Mouse (Mus musculus) erythroblast, adult 5-6 weeks (primary cell): Measurements from ENCODE around the gene Spen. TPM values are rescaled to one million over a fixed set of nuclear protein-coding genes. Genes with fewer than 3 reads are reported as not detected.
A peak's percentile ranks its signal among the peaks of the same experiment; 100 is the strongest.

Experiments
- ATAC-seq: replicated peaks from 2 replicates; pipeline ENCODE4 v1.8.0; 2016; ENCODE audit warnings: moderate number of reproducible peaks, mild to moderate bottlenecking, moderate TSS enrichment, inconsistent platforms; ENCODE audit not compliant: poor library complexity, low FRiP score, severe bottlenecking
- total RNA-seq, 2 experiments: library from RNA; stranded (forward) in 1 of 2; stranded (reverse) in 1 of 2; fragments of 150-400 nt in 1 of 2; fragments of 200-764, 138-1000 nt in 1 of 2; gene quantifications; 2 replicates each; pipeline versions ENCODE4 v1.2.3 to v1.2.4; 2015 to 2017; ENCODE audit warnings: low replicate concordance in 2 of 2

Spen gene
- total RNA-seq, 2 experiments from 2014 or later: 35.6 to 60.7 TPM

DNA sequence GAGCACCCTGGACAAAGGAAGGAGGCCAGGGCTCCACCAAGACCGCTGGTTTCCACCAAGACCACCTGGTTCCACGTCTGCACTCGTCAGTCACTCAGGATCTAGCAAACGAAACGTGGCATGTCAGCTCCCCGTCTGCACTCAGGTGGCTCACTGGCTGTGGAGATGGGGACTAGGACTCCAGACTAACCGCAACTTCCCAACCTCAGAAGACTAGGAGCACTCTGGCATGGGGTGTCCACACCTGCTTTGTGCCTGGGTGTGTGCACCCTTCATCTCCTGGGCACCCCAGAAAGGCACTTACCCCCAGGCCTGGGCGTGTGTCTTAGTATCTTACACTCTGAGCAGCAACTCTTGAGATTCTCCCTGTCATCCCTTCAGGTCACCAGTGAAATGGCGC is 78.6 kb downstream of the Spen start:
- no peak for ATAC-seq

DNA sequence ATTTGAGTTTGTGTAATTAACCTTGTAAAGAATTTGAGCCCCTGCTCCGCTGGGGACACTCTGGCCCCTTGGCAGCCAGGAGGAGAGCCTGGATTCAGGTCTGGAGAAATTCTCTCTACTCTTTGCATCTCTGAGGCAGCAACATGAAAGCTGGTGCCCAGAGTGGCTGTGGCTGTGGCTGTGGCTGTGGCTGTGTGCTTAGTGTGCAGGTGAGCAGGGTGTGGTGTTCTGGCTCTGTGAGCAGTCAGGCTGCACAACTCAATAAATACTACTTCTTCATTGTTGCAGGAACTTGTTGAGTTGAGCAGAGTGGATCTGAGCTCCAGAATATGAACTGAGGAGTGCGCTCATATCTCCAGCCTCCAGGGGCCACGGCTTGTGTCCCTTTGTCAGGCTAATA is 79.5 kb downstream of the Spen start:
- ATAC-seq: no peak

DNA sequence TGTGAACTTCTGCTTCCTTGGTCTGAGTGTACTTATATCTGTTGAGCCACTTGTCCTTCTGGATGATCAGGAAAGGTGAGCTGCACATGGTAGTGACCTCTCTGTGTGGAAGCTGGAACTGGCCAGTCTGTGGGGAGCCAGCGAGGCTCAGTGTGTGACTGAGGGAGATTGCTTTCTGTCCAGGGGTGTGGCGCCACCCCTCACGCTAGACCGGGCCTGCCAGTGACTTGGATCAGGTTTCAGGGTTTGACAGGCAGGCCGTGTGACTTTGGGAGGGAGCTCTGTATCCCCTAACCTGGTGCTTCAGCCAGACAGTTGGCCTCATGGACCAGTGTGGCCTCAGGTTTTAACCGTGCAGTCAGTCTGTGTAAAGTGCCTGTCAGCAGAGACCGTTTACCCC is 80.2 kb downstream of the Spen start:
- ATAC-seq: no peak

DNA sequence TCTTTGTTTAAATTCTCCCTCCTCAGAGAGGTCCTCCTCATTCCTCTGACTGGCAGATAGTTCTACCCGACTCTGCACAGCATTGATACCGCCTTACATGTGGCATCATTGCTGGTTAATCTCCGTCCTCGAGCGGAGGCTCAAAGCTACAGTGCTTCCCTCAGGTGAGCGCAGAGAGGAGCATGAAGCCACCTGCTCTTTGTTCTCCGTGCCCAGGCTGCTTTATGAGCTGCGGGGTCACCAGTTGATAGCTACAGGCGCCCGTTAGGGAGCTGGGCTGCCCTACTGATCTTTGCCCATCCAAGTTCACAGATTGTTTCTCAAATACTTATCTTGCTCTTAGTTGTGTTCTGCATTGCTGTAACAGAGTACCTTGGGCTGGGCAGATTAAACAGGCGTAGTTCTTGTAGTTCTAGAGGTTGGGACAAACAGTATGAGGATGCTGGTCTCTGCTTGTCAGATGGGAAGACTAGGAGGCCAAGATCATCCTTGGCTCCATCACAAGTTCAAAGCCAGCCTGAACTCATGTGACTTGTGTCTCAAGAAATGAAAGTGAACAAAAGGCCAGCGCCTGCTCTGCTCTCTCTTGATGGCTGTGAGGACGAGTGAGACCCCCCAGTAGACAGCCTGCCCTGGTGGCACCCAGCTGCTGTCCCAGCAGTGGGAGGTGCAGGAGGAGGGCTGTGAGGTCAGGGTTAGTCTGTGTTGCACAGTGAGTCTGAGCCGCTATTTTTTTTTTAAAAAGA is 82.0 kb downstream of the Spen start:
- ATAC-seq: no peak

DNA sequence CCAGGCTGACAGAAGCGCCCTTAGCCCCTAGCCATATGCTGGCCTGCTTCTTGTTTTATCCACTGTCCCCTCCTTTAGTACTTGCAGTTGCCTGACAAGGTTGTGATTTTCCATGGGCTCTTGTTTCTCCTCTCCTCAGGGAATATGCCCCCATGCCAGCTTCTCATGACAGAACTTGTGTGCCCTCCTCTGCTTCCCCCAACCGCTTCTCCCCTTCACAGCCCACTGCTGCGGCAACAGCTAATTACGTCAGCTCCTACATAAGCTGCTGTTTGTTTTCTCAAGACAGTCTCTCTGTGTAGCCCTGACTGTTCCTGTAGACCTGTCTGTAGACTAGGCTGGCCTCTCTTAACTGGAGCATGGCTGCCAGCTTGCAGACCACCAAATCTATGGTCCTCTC is 82.9 kb downstream of the Spen start:
- ATAC-seq: no peak

DNA sequence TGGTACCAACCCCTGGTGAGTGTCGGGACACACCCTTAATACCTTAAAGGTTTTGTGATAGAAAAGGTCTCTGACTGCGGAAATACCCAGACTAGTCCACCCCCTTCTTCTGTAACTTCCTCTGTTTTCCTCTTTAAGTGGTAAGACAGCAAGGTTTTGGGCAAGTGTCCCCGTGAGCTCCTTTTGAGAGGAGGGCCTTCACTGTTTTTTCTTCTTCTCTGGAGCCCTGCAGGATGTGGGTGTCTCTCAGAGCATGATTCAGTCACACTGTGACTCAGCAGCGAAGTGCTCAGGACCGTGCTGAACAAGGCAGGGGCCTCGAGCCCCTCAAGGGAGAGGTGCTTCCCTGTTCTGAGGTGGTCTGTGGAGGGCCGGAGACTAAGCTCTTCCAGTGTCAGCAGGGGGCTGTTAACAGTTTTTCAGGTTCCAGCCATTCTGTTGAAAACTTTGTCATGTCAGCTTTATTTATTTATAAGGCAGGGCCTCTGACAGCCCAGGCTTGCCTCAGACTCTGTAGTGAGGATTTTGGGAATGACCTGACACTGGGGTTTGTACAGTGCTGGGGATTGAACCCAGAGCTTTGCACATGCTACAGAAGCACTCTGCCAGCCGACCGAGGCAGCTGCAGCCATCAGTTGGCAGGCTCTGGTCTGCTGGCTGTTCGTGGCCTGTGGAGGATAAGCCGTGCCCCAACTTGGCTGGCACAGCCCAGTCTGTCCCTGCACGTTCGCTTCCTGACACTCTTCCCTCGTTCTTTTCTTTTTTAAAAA is 83.6 kb downstream of the Spen start:
- no peak for ATAC-seq

DNA sequence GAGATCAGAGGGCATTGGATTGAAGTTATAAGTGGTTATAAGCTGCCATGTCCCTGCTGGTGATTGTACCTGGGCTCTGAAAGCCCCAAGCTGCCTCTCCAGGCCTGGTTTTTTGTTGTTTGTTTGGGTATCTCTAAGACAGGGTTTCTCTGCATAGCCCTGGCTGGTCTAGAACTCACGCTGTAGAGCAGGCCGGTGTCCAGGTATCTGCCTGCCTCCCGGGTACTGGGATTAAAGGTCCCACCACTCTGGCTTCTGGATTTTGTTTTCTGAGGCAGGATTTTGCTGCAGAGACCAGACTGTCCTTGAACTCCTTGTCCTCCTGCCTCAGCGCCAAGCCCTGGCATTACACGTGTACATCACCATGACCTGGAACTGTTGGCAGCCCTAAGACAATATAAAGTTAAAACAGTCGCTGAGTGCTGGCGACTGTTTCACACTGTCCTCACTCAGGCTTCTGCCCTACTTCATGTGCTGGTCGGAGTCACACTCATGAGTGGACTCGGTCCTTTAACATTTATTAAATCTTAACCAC is 86.4 kb downstream of the Spen start:
- no peak for ATAC-seq

DNA sequence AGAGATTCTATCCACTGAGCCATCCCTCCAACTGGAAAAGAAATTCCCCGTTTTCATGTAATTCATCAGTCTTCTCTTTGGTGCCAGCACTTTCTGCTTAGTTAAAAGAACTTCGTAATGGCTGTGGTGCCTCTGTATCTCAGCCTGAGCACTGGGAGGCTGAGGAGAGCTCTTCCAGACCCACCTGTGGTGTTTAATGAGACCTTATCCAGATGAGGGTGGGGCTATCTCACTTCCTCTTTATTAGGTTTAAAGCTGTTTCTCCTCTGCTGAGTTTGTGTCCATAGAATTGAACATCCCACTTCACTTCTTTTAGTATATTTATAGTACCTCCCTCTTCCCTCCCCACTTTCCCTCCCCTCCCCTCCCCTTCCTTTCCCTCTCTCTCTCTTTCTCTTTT is 87.1 kb downstream of the Spen start:
- ATAC-seq: no peak

DNA sequence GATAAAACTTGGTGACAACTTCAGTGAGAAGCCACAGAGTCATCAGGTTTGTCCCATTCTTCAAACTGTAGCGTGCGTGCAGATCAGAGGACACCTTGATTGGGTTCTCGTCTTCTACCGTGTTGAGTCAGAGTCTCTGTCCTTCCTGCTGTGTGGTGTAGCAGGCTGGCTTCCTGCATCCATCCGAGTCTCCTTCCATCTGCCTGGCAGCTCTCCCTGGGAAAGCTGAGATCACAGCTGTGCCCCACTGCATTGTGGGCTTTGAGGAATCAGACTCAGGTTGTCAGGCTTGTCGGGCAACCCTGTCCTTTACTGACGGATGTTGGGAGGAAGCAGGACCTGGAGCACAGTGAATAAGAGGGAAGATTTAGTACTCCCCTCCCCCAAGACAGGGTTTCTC is 92.2 kb downstream of the Spen start:
- no peak for ATAC-seq

DNA sequence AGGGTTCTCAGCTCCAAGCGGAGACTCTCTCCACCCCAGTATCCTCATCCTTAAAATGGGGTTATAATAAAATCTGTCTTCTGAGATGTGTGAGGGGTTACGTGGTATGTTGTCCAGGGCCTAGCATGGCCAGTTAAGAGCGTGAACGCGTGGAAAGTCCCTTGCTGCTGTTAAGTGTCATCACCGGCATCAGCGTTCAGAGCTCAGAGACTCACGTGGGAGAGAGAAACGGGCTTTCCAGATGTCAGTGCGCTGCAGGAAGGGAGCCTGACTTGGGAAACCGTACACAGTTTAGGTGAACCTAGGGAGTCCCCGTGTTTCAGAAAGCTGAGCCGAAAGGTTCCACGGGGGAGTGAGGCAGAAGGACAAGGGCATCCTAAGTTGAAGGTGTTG is 93.1 kb downstream of the Spen start:
- no peak for ATAC-seq

DNA sequence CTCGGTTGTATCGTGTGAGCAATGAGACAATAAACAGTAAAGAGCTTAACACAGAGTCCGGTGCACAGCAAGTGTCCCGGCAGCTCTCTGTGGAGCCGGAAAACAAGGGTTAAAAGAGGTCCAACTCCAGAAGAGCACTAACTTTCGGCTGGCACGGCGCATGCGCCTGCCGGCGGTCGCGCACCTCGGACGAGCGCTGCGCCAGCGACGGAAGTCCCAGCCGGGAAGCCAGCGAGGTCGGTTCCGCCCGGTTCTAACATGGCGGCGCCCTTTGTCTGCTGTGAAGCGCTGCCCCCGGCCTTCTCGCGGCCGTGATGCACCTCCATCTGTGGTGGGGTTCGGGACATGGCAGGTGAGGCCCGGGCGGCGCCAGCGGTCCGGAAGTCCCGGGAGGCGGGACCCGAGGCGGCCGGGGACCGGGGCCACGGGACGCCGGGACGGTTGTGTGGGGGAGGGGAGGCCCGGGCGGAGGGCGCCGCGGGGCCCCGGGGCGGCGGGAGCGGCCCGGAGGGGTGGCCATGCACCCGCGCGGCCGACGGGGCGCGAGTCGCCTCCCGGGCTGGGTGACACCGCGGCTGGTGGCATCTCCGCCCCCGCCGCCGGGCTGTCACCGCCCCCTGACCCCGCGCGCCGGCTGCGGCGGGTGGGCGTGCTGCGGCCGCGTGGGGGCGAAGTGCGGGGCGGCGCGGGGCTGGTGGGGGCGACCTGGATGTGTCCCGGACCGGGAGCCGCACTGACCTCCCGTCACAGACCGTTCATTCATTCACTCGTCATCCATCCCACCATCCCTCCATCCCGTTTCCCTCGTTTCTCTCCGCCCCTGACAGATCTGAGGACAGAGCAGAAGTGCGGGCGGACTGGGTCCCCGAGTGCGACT is 93.7 kb downstream of the Spen start, which contains the start of gene Zbtb17:
Zbtb17 (plus strand) TSS at position 204 of the 877 bp plus-strand sequence.
- ATAC-seq: peak; percentile 94

DNA sequence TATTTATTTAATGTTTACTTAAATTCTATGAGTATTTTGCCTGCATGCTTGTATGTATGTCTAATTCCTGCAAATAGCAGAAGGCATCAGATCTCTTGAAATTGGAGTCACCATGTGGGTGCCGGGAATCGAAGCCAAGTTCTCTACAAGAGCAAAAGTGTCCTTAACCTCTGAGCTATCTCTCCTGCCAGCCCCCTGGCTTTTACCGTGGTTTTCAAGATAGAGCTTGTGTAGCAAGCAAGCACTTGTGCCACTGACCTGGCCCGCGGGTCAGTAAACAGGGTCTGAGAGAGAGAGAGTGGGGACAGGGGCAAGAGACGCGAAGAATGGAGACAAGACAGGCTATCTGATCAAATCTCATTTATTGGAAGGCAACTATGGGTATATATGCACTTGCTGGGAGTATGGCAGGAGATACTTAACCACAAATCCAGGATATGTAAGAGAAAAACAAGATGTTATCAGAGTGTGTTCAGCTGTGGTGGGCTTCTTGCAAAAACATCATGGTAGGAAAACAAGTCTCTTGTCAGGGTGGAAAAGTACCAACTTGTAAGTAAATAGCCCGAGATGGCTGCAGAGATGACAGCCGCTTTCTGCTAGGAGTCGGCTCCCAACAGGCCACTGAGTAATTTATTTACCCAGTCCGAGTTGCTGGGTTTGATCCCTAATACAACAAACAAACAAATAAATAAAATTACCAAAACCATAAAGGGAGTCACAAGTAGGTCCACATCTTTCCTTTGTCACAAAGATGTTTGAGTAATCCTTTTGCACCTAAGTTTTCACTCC is 94.6 kb downstream of the Spen start:
- no peak for ATAC-seq

DNA sequence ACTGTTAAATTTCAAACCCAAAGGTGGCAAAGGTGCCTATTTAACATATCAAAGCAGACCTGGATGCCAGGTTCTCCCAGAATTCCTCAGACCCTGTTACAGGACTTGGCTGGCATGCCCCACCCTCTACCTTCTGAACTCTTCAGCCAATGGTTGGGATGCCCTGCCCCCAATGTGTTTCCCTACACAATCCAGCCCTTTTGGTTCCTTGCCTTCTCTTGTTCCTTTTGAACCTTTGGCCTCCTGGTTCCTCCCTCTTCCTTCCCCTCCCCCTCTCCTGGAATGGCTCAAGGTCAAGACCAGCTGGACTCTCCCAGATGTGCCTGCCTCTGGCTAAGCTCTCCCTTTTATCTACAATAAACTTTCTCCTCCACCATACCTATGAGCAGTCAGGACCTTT is 97.5 kb downstream of the Spen start:
- ATAC-seq: no peak

DNA sequence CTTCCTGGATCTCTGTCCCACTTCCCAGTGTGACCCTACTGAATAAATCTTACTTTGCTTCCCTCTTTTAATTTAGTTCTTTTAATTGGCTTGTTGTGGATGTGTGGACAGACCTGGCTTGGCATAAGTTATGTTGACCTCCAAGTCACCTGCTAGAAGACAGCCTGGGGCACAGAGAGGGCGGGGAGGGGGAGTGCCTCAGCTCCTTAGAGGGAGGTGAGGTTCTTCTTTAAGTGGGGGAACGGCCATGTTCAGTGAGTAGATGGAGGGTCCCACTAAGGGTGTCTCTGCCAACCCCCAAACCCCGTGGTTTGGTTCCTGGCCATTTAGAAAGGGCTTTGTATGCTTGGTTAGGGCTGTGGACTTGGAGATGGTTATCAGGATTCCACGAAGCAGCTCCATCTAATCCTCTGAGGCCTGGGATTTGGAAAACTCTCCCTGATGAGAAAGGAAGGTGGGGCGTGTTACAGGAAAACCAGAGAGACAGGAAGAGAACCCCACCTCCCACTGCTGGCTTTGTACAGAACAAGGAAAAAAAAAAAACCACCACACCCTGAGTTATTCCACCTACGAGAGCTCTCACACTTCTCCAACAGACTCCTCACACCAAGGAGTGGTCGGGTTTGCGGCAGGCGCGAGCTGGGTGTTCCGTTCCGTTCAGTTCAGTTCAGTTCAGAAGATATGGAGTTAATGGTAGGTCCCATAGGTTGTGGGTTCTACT is 99.2 kb downstream of the Spen start:
- ATAC-seq: no peak

DNA sequence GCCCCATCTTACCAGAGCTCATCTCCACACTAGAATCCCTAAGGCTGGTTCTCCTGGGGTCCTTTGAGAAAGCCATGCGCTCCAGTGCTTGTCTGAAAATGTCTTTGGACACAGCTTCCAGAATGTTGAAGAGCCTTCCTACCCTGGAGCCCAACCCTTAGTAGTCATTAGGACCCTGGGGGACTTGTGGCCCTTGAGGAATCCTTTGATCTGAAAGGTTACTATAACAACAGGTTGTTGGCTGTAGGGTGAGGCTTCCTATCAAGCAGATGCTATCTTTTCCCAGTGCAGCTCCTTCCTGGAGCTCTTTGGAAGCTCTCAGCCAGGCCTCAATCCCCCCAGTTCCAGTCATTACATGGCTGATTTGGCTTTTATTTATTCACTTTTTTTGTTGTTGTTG is 102.4 kb downstream of the Spen start, which contains the start of gene Srarp:
Srarp (minus strand) TSS at position 132 of the 400 bp plus-strand sequence.
- no peak for ATAC-seq

DNA sequence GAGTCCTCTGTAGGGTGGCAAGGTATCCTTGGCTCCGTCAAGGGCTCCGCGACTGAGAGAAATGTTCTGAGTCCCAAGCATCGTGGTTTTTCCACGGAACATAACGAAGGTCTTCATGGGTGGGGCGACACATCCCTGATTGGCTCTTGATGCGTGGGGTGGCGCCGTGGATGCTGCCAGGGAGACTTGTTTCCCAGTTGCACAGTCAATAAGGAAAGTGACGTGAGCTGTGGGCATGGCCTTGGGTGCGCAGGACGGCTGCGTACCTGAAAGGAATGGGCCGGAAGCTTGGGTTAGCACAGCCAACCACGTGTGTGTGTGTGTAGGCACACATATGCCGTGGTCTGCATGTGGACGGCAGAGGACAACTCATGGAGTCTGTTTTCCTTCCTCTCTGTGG is 105.2 kb downstream of the Spen start:
- ATAC-seq: no peak

DNA sequence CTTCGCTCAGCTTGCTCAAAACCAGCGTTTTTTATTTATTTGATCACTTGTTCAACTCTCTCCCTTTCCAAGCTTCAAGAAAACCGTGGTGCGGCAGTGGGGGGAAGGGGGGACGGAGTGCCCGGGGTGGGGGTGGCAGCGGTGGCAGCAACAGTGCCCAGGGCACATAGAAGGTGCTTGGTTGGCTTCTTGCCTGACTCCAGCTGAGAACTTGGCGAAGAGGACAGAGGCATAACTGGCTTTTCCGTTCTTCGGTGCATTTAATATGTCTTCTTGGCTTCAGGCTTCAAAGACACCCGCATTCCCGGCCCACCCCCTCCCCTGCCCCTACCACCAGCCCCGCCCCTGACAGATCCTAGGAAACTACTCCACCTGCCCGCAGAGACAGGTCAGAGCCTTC is 105.7 kb downstream of the Spen start:
- ATAC-seq: no peak

DNA sequence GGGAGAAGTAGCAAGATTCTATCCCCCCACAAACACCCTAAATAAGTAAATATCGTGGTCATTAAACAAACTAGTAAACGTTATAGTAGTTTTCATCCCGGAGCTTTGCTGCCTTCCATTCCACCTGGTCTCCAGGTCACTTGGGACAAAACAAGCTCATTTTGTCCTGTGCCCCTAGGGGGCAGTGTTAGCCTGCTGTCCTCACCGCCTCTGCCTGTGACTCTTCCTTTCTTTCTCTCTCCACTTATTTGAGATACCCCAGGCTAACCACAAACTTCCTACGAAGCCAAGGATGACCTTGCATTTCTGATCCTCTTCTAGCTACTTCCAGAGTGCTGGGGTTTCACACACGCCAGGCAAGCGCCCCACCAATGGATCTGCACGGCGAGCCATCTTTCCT is 107.4 kb downstream of the Spen start:
- peak; percentile 76 for ATAC-seq

DNA sequence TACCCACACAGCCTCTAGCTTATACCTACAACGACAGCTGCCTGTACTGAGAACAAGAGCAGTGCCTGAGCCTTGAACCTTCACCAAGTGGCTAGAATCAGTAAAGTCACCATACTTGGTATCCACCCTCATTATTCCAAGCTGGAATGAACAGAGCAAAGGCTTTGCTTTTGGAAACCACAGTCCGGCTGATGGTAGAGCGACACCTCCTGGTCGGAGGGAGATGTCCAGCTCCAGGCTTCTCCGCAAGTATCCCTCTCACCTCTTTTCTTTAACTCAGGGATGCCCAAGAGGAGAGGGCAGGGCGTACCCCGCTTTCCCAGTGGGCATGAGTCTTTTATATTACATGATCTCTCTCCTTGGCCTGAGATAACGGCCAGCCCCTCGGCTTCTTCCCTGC is 108.5 kb downstream of the Spen start:
- no peak for ATAC-seq
